Mouse (Mus musculus) layer of hippocampus, adult 8-10 months (tissue): ENCODE data around the gene Wdr91. TPM values are rescaled to one million over a fixed set of nuclear protein-coding genes. Genes with fewer than 3 reads are reported as not detected.

Source experiments
- DNase-seq, 2 experiments: peaks; one replicate each; pipeline ENCODE4 v3.0.0; 2022; ENCODE audit warnings: low spot score in 2 of 2
- total RNA-seq, 4 experiments: library from RNA; stranded (reverse); gene quantifications; 2 replicates each; pipeline ENCODE4 v1.2.4; 2022

Gene Wdr91
- total RNA-seq, 4 experiments from 2014 or later, result 35.0 to 38.8 (median 37.4) TPM

GRCm38 (mm10) chr6:34919146-34919545, 8.5 kb upstream of the Wdr91 start:
- DNase-seq, result no peak

DNA sequence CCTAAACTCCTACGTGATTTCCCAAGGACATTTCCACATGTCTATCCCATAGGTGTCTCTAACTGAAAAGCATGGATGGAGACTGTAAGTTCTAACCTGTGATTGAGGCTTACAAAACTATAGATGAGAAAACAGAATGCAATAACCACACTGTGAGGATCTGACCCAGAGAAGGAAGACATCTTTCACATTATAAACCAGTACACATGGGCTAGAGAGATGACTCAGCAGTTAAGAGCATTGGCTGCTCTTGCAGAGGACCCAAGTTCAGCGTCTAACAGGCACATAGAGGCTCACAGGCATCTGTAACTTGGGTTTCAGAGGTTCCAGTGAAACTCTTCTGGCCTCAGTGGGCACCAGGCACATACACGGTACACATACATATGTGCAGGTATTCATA, 3.8 kb upstream of the Wdr91 start:
- no peak for DNase-seq

- DNase-seq, result no peak
These were observed 2.8 kb upstream of the Wdr91 start for GRCm38 (mm10) chr6:34913341-34914040.

DNA sequence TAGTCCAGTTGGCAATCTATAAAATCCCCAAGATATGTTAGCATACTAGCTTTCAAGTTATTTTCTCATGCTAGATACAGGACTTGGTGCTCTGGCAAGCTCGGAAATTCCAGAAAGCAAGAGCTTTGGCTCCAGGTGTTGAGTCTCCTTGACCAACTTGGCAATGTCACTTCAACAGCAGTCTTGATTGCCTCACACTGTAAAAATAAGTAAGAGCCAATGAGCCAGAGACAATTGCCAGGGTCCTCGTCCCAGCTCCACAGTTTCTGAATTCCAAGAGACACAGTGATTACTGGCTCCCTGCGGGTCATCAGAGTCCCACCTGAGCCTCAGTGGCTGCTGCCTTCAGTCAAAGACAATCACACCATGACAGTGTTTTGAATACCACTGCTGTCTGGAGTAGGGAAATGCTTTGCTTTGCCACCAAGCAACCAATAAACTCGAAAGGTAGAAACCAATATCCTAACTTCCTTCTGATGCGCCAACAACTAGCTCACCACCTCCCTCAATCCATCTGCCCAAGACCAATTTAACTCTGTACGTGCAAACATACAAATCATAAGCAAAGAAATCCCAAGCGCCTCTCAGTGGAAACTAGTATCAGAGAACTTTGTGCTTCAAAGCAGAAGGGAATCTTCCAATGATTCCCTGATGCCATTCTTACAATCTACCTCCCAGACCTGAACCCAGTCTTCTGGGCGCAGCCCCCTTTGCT, 888 bp downstream of the Wdr91 start:
- DNase-seq, result no peak

DNA sequence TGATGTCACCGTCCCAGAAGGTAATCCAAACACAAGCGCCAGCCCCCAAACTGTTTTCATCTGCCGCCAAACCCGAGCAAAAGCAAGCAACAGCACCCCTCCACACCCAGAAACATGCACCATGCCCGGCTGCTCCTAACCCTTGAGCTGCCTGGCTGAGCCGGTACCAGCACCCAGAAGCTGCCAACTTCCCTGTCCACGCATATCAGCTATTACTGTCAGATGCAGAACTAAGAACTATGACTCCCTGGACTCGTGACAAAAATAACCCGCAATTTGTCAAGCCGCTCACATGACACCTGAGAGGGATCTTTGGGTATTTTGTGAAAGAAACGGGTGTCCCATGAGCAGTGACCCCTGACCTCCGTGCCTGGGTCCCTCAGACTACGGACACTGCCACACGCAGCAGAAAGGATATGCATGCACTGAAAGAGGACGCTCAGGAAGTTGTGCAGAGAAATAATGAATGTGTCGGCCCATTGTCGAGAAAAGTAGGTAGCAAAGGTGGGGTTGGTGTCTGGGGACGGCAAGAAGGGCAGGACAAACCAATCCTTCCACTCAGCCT, 2.9 kb downstream of the Wdr91 start:
- no peak for DNase-seq

GRCm38 (mm10) chr6:34907121-34907614, 3.5 kb downstream of the Wdr91 start:
- DNase-seq, result no peak

DNA sequence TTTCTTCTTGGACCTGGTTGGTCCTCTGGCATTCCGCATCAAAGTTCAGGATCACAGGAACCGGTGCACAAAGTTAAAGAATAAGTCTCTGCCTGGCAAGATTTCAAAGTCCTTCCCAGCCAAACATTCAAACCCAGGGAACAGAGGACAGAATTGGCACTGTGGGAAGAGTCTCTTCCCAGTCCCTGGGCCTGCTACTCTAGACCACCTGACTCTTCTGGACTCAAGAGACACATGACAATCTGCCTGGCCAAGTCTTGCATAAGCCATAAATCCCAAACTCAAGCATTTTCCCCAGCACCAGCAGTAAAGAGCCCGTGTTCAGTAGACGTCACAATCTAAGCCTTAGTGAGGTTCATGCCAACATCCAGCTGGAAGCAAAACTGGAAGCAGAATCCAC, 4.0 kb downstream of the Wdr91 start:
- no peak for DNase-seq

DNA sequence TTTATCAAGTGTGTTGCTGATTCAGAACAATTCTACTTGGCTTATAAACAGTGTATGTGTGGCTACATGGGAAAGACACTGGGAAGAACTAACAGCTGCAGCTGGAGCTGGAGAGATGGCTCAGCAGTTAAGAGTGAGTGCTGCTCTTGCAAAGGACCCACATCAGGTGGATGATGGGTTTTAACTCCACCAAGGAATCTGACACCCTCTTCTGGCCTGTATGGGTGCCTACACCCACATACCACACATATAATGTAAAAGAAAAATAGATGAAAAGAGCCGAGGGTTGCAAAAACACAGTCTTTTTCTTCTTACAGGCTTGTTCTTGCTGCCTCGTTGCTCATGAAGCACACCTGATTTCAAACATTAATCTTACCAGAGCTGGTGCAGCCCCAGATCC, 4.6 kb downstream of the Wdr91 start:
- no peak for DNase-seq

- no peak for DNase-seq
These were observed 6.3 kb downstream of the Wdr91 start for GRCm38 (mm10) chr6:34904361-34904760.

GRCm38 (mm10) chr6:34903851-34904250, 6.8 kb downstream of the Wdr91 start:
- DNase-seq, result no peak

- no peak for DNase-seq
These were observed 7.2 kb downstream of the Wdr91 start for GRCm38 (mm10) chr6:34903441-34903840.

DNA sequence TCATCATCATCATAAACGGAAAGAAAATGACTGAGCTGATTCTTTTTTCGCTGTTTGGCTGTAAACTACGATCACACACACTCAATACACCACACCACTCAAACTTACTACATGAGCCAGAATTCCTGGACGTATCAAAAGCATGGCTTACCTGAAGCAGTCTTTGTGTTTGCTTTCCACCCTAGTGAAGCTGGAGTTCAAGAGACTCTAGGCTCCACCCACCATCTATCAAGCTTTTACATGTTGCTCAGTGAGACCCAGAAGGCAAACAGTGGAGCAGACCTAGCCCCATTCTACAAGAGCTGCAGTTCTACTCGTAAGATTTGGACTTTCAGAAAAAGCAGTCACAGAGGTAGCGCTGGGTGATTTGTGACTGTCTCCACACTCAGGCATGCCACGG, 8.1 kb downstream of the Wdr91 start:
- no peak for DNase-seq

DNA sequence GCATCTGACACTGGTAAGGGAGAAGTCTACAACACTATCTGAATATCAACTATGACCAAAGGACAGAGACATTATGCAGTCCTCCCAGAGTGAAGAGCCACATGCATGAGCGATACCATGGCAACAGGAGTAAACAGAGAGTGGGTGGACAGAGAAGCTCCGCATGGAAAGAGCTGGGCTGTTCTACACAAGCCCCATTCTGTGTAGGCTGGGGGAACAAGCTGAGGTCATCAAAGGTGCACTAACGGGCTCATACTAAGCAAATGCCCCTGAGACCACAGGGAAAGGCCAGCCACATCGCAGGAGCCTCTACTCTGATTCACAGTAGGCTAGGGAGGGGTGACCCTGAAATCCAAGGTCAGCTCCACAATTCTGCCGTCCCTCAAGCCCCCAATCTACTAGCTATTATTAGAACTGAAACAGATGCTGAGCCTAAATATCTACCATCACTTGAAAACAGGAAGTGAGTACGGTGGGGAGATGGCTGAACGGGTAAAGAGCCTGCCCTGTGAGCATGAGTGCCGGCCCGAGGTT, 8.7 kb downstream of the Wdr91 start:
- no peak for DNase-seq

- DNase-seq, result no peak
These were observed 9.7 kb downstream of the Wdr91 start for GRCm38 (mm10) chr6:34900990-34901389.

DNA sequence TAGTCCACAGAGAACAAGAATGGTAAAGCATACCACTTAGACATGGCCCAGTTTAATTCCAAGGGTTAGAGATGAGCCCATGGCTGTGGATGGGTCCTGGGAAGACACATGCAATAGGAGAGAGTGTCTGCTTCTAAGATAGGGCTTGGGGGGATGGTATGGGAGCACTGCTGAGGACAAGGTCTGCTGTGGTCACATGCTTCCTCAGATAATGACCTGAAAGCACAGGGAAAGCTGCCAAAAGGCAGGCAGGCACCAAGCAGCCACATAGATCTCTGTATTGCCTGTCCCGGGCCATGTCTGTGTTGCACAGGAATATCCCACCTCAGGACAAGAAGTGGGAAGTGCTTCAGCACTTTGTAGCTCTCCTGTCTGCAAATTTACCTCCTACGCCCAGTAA, 11.5 kb downstream of the Wdr91 start:
- DNase-seq, result no peak

- DNase-seq, result no peak
These were observed 14.4 kb downstream of the Wdr91 start for GRCm38 (mm10) chr6:34896168-34896780.

DNA sequence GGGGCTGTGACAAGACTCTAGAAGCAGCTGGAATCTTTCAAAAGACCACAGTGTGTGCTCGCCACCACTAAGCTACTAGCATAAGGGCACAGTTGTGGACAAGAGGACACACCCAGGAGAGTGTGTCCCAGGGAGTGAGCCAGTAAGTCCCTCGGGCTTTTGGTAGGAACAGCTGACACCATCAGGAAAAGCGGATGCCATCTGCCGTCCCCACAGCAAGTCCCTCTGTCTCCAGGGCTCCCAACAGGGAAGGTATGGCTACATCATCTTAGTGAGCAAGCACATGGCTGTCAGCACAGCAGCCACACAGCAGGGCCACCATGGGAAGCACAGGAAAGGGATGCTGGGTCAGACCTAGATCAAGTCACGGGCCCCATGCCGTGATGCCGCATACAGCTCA, 15.1 kb downstream of the Wdr91 start:
- no peak for DNase-seq

GRCm38 (mm10) chr6:34889185-34889584, 21.5 kb downstream of the Wdr91 start:
- no peak for DNase-seq

- no peak for DNase-seq
These were observed 23.4 kb downstream of the Wdr91 start for GRCm38 (mm10) chr6:34887131-34887850.

DNA sequence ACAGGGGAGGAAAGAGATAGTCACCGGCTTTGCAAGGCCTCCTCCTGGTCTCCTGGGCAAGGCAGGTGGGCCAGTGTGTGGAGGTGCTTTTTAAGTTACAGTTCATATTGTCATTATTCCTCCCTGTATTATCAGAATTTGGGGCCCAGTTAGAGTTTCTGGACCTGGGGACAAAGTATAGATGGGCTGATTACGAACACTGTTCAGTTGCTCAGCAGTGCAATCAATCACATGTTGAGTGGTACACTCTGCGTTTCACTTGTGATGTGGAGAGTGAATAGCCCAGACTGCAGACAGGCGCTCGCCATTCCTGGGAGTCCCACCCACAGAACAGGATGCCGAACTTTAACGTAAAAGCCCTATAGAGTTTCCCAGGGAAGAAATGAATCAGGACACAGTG, 26.0 kb downstream of the Wdr91 start:
- DNase-seq, result no peak

DNA sequence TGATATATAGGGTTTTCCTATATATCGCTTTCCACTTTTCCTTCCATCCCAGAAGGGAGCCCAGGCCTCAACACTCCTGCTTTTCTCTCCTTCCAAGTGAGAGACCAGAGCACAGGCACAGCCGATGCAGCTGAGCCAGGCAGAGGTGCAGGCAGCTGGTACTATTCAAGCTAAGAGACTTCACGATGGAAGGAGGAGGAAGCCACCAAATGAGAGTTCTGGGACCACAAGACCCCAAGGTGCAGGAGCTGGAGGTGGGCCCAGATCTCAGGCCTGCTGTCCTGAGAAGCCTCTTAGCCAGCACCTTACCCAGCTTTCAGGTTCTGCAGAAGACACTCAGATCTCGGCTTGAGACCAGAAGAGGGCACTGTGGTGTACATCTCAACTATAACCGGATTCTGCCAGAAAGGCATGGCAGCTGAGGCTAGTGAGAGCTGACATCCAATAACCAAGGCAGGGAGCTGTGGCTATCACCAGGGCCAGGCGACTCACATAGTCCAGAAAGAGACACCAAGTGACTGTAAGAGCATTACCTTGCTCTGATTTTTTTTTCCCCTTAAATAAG, 30.7 kb downstream of the Wdr91 start:
- peak in 1 of 2 experiments; percentile 66 for DNase-seq
